Mouse (Mus musculus) urinary bladder, adult 2 months (tissue): ENCODE measurements around the gene Sfi1. TPM values are rescaled to one million over a fixed set of nuclear protein-coding genes. Genes with fewer than 3 reads are reported as not detected.
"Not testable (repeated sequence)": the region's sequence is repeated elsewhere in the genome, so short reads cannot be mapped to it uniquely, and the experiment has no call there.

Experiments used
- DNase-seq: peaks from one replicate; pipeline ENCODE4 v3.0.0; 2022; ENCODE audit warnings: low spot score
- polyA plus RNA-seq: library from polyadenylated mRNA; depleted of rRNA; stranded (reverse); fragments of >200 nt; gene quantifications from 2 replicates; pipeline ENCODE4 v1.2.3, GENCODE M21; 2012

Gene Sfi1
- polyA plus RNA-seq, 1 experiment: 38.1 TPM

GRCm38 (mm10) chr11:3145359-3146165, 47.7 kb downstream of the Sfi1 start:
- DNase-seq: not testable (repeated sequence)

GRCm38 (mm10) chr11:3143984-3144383, 49.3 kb downstream of the Sfi1 start:
- DNase-seq: not testable (repeated sequence)

- peak; percentile 100 for DNase-seq
Measured at GRCm38 (mm10) chr11:3142413-3142812, 50.9 kb downstream of the Sfi1 start.

GRCm38 (mm10) chr11:3140967-3141535, 52.2 kb downstream of the Sfi1 start:
- DNase-seq: not testable (repeated sequence)

GRCm38 (mm10) chr11:3138323-3138722, 54.9 kb downstream of the Sfi1 start:
- DNase-seq: peak; percentile 71

GRCm38 (mm10) chr11:3137279-3137678, 56.0 kb downstream of the Sfi1 start:
- DNase-seq: peak; percentile 81

GRCm38 (mm10) chr11:3135956-3136355, 57.3 kb downstream of the Sfi1 start:
- DNase-seq: not testable (repeated sequence)

GRCm38 (mm10) chr11:3135391-3135790, 57.9 kb downstream of the Sfi1 start:
- DNase-seq: not testable (repeated sequence)

GRCm38 (mm10) chr11:3133360-3133759, 59.9 kb downstream of the Sfi1 start:
- DNase-seq: not testable (repeated sequence)

- DNase-seq: not testable (repeated sequence)
Measured at GRCm38 (mm10) chr11:3132957-3133356, 60.3 kb downstream of the Sfi1 start.

- DNase-seq: peak; percentile 99
Measured at GRCm38 (mm10) chr11:3132001-3132400, 61.3 kb downstream of the Sfi1 start.

- DNase-seq: peak; percentile 100
Measured at GRCm38 (mm10) chr11:3129852-3130251, 63.4 kb downstream of the Sfi1 start.

- not testable (repeated sequence) for DNase-seq
Measured at GRCm38 (mm10) chr11:3129276-3129675, 64.0 kb downstream of the Sfi1 start.

GRCm38 (mm10) chr11:3127303-3127795, 65.9 kb downstream of the Sfi1 start:
- DNase-seq: peak; percentile 90

- peak; percentile 100 for DNase-seq
Measured at GRCm38 (mm10) chr11:3126478-3127302, 66.6 kb downstream of the Sfi1 start.

- not testable (repeated sequence) for DNase-seq
Measured at GRCm38 (mm10) chr11:3125922-3126321, 67.3 kb downstream of the Sfi1 start.

GRCm38 (mm10) chr11:3124932-3125810, 68.1 kb downstream of the Sfi1 start:
- DNase-seq: not testable (repeated sequence)

GRCm38 (mm10) chr11:3114403-3114802, 78.9 kb downstream of the Sfi1 start:
- no peak for DNase-seq

GRCm38 (mm10) chr11:3106154-3106553, 87.1 kb downstream of the Sfi1 start:
- DNase-seq: no peak

- DNase-seq: no peak
Measured at GRCm38 (mm10) chr11:3105261-3105731, 88.0 kb downstream of the Sfi1 start.
